Mouse (Mus musculus): ENCODE data around the gene Cryzl1. TPM values are rescaled to one million over a fixed set of nuclear protein-coding genes. Genes with fewer than 3 reads are reported as not detected.

Gene Cryzl1
- polyA plus RNA-seq, 1 experiment = 27.6 TPM

DNA sequence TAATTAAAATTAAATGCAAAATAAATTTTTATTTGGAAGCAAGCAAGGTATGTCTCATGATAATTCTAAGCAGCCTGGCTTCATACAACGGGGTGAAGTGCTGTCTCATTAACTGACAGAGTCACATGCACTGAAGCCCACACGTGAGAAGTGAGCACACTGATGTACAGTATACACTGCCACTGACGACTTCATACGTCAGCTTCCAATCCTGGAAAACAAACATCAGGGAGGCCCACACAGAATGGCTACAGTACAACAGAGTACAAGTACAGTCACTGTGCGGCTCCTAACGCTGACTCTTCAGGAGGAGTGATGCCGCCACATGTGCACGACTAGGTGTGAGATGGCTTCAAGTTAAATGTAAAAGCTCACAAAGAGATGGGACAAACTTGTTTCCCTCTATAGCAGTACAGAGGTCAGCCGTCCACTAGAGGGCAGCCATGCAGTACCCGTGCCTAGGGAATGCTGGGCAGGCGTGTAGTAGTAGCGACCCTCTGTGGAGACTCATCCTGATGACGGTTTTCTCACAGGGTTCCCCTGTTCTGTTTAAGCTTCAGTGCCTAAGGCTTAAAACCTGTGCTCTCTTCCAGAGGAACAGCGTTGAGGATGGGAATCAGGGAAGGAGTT is 34.2 kb downstream of the Cryzl1 start:
- H3K36me3 ChIP-seq (ENCODE audit: control insufficient read depth, insufficient read depth) = peaks cover 19% of the 10 kb centered on the region
- no peak overlapping the region for H3K4me3 ChIP-seq
- H3ac ChIP-seq (ENCODE audit: control insufficient read depth, insufficient read length) = no peak overlapping the region
- H3K27me3 ChIP-seq (ENCODE audit: control insufficient read depth, insufficient read depth, insufficient read length) = no peaks in the 10 kb centered on the region
- no peak overlapping the region for H3K4me2 ChIP-seq (ENCODE audit: low read depth)
- TF ChIP-seq CEBPB (IDR thresholded peaks at IDR 0.05; ENCODE audit: insufficient read depth, poor library complexity, severe bottlenecking) (no peak), TCF3 (IDR thresholded peaks at IDR 0.05; ENCODE audit: insufficient read length, low read depth) (no peak), REST (IDR thresholded peaks at IDR 0.05; ENCODE audit: insufficient read depth, insufficient read length) (no peak)
- H3K79me2 ChIP-seq (ENCODE audit: control insufficient read depth, insufficient read depth) = no peaks in the 10 kb centered on the region

- Histone ChIP-seq H3ac (ENCODE audit: control insufficient read depth, insufficient read length) (no peak overlapping the region), H3K79me2 (ENCODE audit: control insufficient read depth, insufficient read depth) (peaks cover 4% of the 10 kb centered on the region), H3K36me3 (ENCODE audit: control insufficient read depth, insufficient read depth) (peaks cover 4% of the 10 kb centered on the region), H3K4me2 (ENCODE audit: low read depth) (peak overlapping the region; percentile 99), H3K27me3 (ENCODE audit: control insufficient read depth, insufficient read depth, insufficient read length) (no peaks in the 10 kb centered on the region), H3K4me3 (peak overlapping the region; percentile 46)
- TF ChIP-seq E2F4 (IDR thresholded peaks at IDR 0.05; ENCODE audit: insufficient read depth) (no peak), MYOD1 (IDR thresholded peaks at IDR 0.05; ENCODE audit: control insufficient read depth in 1 of 3, insufficient read length in 2 of 3, low read depth in 2 of 3) (no peak), POLR2A (IDR thresholded peaks at IDR 0.05; ENCODE audit: insufficient read length, low read depth) (no peak), SRF (IDR thresholded peaks at IDR 0.05; ENCODE audit: control insufficient read depth, insufficient read length, low read depth) (no peak), POLR2AphosphoS2 (IDR thresholded peaks at IDR 0.05; ENCODE audit: insufficient read length, low read depth) (no peak), MYOG (IDR thresholded peaks at IDR 0.05; ENCODE audit: control insufficient read depth in 1 of 3, insufficient read depth in 1 of 3, insufficient read length in 2 of 3, low read depth in 2 of 3) (no peak), REST (IDR thresholded peaks at IDR 0.05; ENCODE audit: insufficient read depth, insufficient read length) (no peak), TCF12 (IDR thresholded peaks at IDR 0.05; ENCODE audit: insufficient read depth, poor library complexity, severe bottlenecking) (no peak), CEBPB (IDR thresholded peaks at IDR 0.05; ENCODE audit: insufficient read depth, poor library complexity, severe bottlenecking) (no peak), MAX (IDR thresholded peaks at IDR 0.05; ENCODE audit: low read depth) (no peak), USF1 (IDR thresholded peaks at IDR 0.05; ENCODE audit: low read depth) (no peak)
Measured at GRCm38 (mm10) chr16:91689791-91690190, 39.0 kb downstream of the Cryzl1 start.

GRCm38 (mm10) chr16:91688619-91689334 is 40.0 kb downstream of the Cryzl1 start, which contains the start of gene Donson:
Gene Donson (minus strand): TSS chr16:91688770.
- TF ChIP-seq POLR2AphosphoS2 (IDR thresholded peaks at IDR 0.05; ENCODE audit: insufficient read length, low read depth) (peak; percentile 83), MAX (IDR thresholded peaks at IDR 0.05; ENCODE audit: low read depth) (no peak), MYOD1 (IDR thresholded peaks at IDR 0.05; ENCODE audit: control insufficient read depth in 1 of 3, insufficient read length in 2 of 3, low read depth in 2 of 3) (peak in 1 of 3 experiments; percentile 6), MYOG (IDR thresholded peaks at IDR 0.05; ENCODE audit: control insufficient read depth in 1 of 3, insufficient read depth in 1 of 3, insufficient read length in 2 of 3, low read depth in 2 of 3) (peak in 1 of 3 experiments; percentile 3), TCF3 (IDR thresholded peaks at IDR 0.05; ENCODE audit: insufficient read length, low read depth) (no peak), POLR2A (IDR thresholded peaks at IDR 0.05; ENCODE audit: insufficient read length, low read depth) (peak; percentile 92)
- Histone ChIP-seq H3K4me3 (peak within 1 kb of the TSS; percentile 46), H3K79me2 (ENCODE audit: control insufficient read depth, insufficient read depth) (peaks cover 4% of the 10 kb centered on the region), H3K36me3 (ENCODE audit: control insufficient read depth, insufficient read depth) (no peaks in the 10 kb centered on the region), H3ac (ENCODE audit: control insufficient read depth, insufficient read length) (peak within 1 kb of the TSS; percentile 51), H3K27me3 (ENCODE audit: control insufficient read depth, insufficient read depth, insufficient read length) (no peaks in the 10 kb centered on the region), H3K4me2 (ENCODE audit: low read depth) (peak within 1 kb of the TSS; percentile 99)

DNA sequence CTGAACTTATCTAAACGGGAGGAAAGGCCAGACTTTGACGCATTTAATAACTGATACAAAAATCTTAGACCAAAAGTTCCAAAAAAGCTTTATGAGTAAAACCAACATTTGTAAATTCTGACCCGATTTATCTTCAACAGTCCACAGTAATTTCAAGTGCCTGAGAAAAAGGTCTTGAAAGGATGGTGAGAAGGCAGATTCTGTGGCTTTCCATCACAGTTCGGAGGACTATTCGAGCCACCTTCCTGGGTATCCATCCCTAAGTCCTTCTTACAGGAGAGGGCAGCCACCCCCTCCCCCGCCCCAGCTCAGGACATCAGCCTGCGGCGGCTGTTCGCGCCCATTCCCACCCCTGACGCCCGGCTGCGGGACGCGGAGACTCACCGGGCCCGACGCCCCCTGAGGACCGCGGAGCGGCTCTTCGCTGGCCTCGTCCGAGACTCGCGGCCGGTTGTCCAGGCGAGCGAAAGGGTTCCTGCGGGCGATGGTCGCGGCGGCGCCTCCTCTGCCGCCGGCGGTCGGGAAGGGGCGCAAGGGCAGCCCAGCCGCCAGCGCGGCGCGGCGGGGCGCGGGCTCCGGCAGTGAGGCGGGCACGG is 40.7 kb downstream of the Cryzl1 start:
- Histone ChIP-seq H3K4me2 (ENCODE audit: low read depth) (peak overlapping the region; percentile 81), H3K79me2 (ENCODE audit: control insufficient read depth, insufficient read depth) (peaks cover 4% of the 10 kb centered on the region), H3K27me3 (ENCODE audit: control insufficient read depth, insufficient read depth, insufficient read length) (no peaks in the 10 kb centered on the region), H3ac (ENCODE audit: control insufficient read depth, insufficient read length) (peak overlapping the region; percentile 51), H3K36me3 (ENCODE audit: control insufficient read depth, insufficient read depth) (no peaks in the 10 kb centered on the region), H3K4me3 (peak overlapping the region; percentile 46)
- TF ChIP-seq TCF3 (IDR thresholded peaks at IDR 0.05; ENCODE audit: insufficient read length, low read depth) = no peak
- TF ChIP-seq MYOD1 (IDR thresholded peaks at IDR 0.05; ENCODE audit: control insufficient read depth in 1 of 3, insufficient read length in 2 of 3, low read depth in 2 of 3) = peak in 1 of 3 experiments; percentile 0
- TF ChIP-seq USF1 (IDR thresholded peaks at IDR 0.05; ENCODE audit: low read depth) = no peak

GRCm38 (mm10) chr16:91686369-91686768 is 42.4 kb downstream of the Cryzl1 start:
- Histone ChIP-seq H3K36me3 (ENCODE audit: control insufficient read depth, insufficient read depth) (peaks cover 4% of the 10 kb centered on the region), H3K79me2 (ENCODE audit: control insufficient read depth, insufficient read depth) (peaks cover 4% of the 10 kb centered on the region), H3K4me2 (ENCODE audit: low read depth) (no peak overlapping the region), H3K4me3 (no peak overlapping the region), H3K27me3 (ENCODE audit: control insufficient read depth, insufficient read depth, insufficient read length) (no peaks in the 10 kb centered on the region), H3ac (ENCODE audit: control insufficient read depth, insufficient read length) (no peak overlapping the region)
- no peak for TF ChIP-seq POLR2AphosphoS2 (IDR thresholded peaks at IDR 0.05; ENCODE audit: insufficient read length, low read depth)
